Mouse (Mus musculus) forebrain, embryonic 16.5 days (tissue): Measurements from ENCODE around the gene Fignl2. TPM values are rescaled to one million over a fixed set of nuclear protein-coding genes. Genes with fewer than 3 reads are reported as not detected.

Experiments
- ATAC-seq: fragments of 200-750 bp; cut with Nextera tagmentation; 2 replicates; pipeline ENCODE4 v1.8.0; 2017; ENCODE audit warnings: mild to moderate bottlenecking, moderate library complexity
- H3K27ac ChIP-seq: fragments of 300-500 bp; sonication (generic); 2 replicates; pipeline ENCODE4 v1.5.1; 2014; ENCODE audit warnings: low read length, control low read depth
- H3K27me3 ChIP-seq: fragments of 300-500 bp; sonication (generic); replicated peaks from 2 replicates; pipeline ENCODE4 v1.6.1; 2014; ENCODE audit warnings: low read length; ENCODE audit not compliant: control insufficient read depth, insufficient read depth
- H3K36me3 ChIP-seq: fragments of 300-500 bp; sonication (generic); 2 replicates; pipeline ENCODE4 v1.6.1; 2014; ENCODE audit not compliant: control insufficient read depth, insufficient read depth
- H3K4me1 ChIP-seq: fragments of 300-500 bp; sonication (generic); replicated peaks from 2 replicates; pipeline ENCODE4 v1.6.1; 2014; ENCODE audit warnings: low read length; ENCODE audit not compliant: control insufficient read depth, insufficient read depth
- H3K4me2 ChIP-seq: fragments of 300-500 bp; sonication (generic); 2 replicates; pipeline ENCODE4 v1.6.1; 2014; ENCODE audit warnings: mild to moderate bottlenecking, low read length, control low read depth
- H3K4me3 ChIP-seq: fragments of 300-500 bp; sonication (generic); replicated peaks from 2 replicates; pipeline ENCODE4 v1.5.1; 2014; ENCODE audit warnings: mild to moderate bottlenecking, low read length, control low read depth
- H3K9ac ChIP-seq: fragments of 300-500 bp; sonication (generic); replicated peaks from 2 replicates; pipeline ENCODE4 v1.6.1; 2014; ENCODE audit warnings: low read depth, low read length, control low read depth
- H3K9me3 ChIP-seq: fragments of 300-500 bp; sonication (generic); 2 replicates; pipeline ENCODE4 v1.6.1; 2016; ENCODE audit warnings: low read length; ENCODE audit not compliant: control insufficient read depth
- WGBS: fragments of 180-500 bp; shearing (Covaris S2); extraction: QIAGEN DNeasy Blood & Tissue Kit; methylation state at CpG from one replicate; pipeline ENCODE4 v1.1.7; 2014; 5-methylcytosine and 5-hydroxymethylcytosine counted together
- polyA plus RNA-seq: library from polyadenylated mRNA; unstranded; fragments of >200 nt; fragmentation: Nextera tagmentation; extraction: Ambion mirVana; gene quantifications from 2 replicates; pipeline ENCODE4 v1.2.1, GENCODE M21; 2015

Fignl2 gene
- polyA plus RNA-seq, 1 experiment from 2014 or later: not detected

GRCm38 (mm10) chr15:101082236-101082635 lies 3.9 kb upstream of the Fignl2 start:
- no peak for ATAC-seq
- Histone ChIP-seq H3K9me3 (no peaks in the 10 kb centered on the region), H3K27me3 (peaks cover 7% of the 10 kb centered on the region; the same call in 1 of the 2 replicates), H3K36me3 (no peaks in the 10 kb centered on the region), H3K4me1 (peaks cover 18% of the 10 kb centered on the region), H3K4me3 (no peak overlapping the region), H3K4me2 (no peak overlapping the region), H3K9ac (no peak overlapping the region), H3K27ac (no peak overlapping the region)
- 75% methylated on average over 3 of the region's 4 CpGs for WGBS

- Histone ChIP-seq H3K9ac (no peak overlapping the region), H3K27ac (no peak overlapping the region), H3K4me2 (no peak overlapping the region), H3K4me1 (peaks cover 29% of the 10 kb centered on the region), H3K36me3 (no peaks in the 10 kb centered on the region), H3K9me3 (no peaks in the 10 kb centered on the region), H3K27me3 (peaks cover 15% of the 10 kb centered on the region), H3K4me3 (no peak overlapping the region)
- ATAC-seq: no peak
- WGBS: 79% methylated on average over 7 of the region's 7 CpGs
Observed at GRCm38 (mm10) chr15:101081035-101081548, 2.7 kb upstream of the Fignl2 start.

GRCm38 (mm10) chr15:101080031-101080520 lies 1.7 kb upstream of the Fignl2 start:
- peaks cover 31% of the 10 kb centered on the region for H3K4me1 ChIP-seq
- WGBS: 74% methylated on average over 9 of the region's 9 CpGs
- no peak for ATAC-seq
- H3K9me3 ChIP-seq: no peaks in the 10 kb centered on the region
- H3K27me3 ChIP-seq: peaks cover 19% of the 10 kb centered on the region
- no peaks in the 10 kb centered on the region for H3K36me3 ChIP-seq
- H3K9ac ChIP-seq: no peak overlapping the region
- H3K4me3 ChIP-seq: no peak overlapping the region
- H3K27ac ChIP-seq: no peak overlapping the region
- no peak overlapping the region for H3K4me2 ChIP-seq

- peak; percentile 63 for ATAC-seq
- Histone ChIP-seq H3K9ac (peak overlapping the region; percentile 63), H3K27ac (no peak overlapping the region), H3K27me3 (peaks cover 19% of the 10 kb centered on the region), H3K9me3 (no peaks in the 10 kb centered on the region), H3K36me3 (no peaks in the 10 kb centered on the region), H3K4me1 (peaks cover 31% of the 10 kb centered on the region), H3K4me2 (peak overlapping the region; percentile 91), H3K4me3 (peak overlapping the region; percentile 55)
- WGBS: 3% methylated on average over 24 of the region's 30 CpGs
Observed at GRCm38 (mm10) chr15:101078731-101079156, 377 bp upstream of the Fignl2 start.

- peak overlapping the region; percentile 55 for H3K4me3 ChIP-seq
- no peaks in the 10 kb centered on the region for H3K9me3 ChIP-seq
- no peaks in the 10 kb centered on the region for H3K36me3 ChIP-seq
- no peak overlapping the region for H3K27ac ChIP-seq
- peaks cover 19% of the 10 kb centered on the region for H3K27me3 ChIP-seq
- H3K9ac ChIP-seq: peak overlapping the region; percentile 63
- 1% methylated on average over 34 of the region's 34 CpGs for WGBS
- peak; percentile 21; the same call in 1 of the 2 replicates for ATAC-seq
- H3K4me2 ChIP-seq: peak overlapping the region; percentile 91
- peaks cover 31% of the 10 kb centered on the region for H3K4me1 ChIP-seq
Observed at GRCm38 (mm10) chr15:101077001-101077812, 1.2 kb downstream of the Fignl2 start.

- Histone ChIP-seq H3K27ac (no peak overlapping the region), H3K4me1 (peaks cover 31% of the 10 kb centered on the region), H3K36me3 (no peaks in the 10 kb centered on the region), H3K9me3 (no peaks in the 10 kb centered on the region), H3K4me3 (peak overlapping the region; percentile 55), H3K4me2 (peak overlapping the region; percentile 91), H3K27me3 (peaks cover 19% of the 10 kb centered on the region), H3K9ac (no peak overlapping the region; the same call in 1 of the 2 replicates)
- ATAC-seq: 0 out of 2 replicates have a peak, but pooled peaks have one; percentile 23
- WGBS: 4% methylated on average over 26 of the region's 26 CpGs
Observed at GRCm38 (mm10) chr15:101076071-101077000, 2.0 kb downstream of the Fignl2 start.

GRCm38 (mm10) chr15:101075656-101076055 lies 2.7 kb downstream of the Fignl2 start:
- H3K27ac ChIP-seq: no peak overlapping the region
- peaks cover 19% of the 10 kb centered on the region for H3K27me3 ChIP-seq
- H3K4me2 ChIP-seq: no peak overlapping the region
- H3K9me3 ChIP-seq: no peaks in the 10 kb centered on the region
- 27% methylated on average over 5 of the region's 5 CpGs for WGBS
- H3K9ac ChIP-seq: no peak overlapping the region
- no peak for ATAC-seq
- H3K36me3 ChIP-seq: no peaks in the 10 kb centered on the region
- H3K4me1 ChIP-seq: peaks cover 31% of the 10 kb centered on the region
- no peak overlapping the region for H3K4me3 ChIP-seq

GRCm38 (mm10) chr15:101075150-101075549 lies 3.2 kb downstream of the Fignl2 start:
- H3K4me2 ChIP-seq: no peak overlapping the region
- 84% methylated on average over 4 of the region's 4 CpGs for WGBS

GRCm38 (mm10) chr15:101074067-101074466 lies 4.3 kb downstream of the Fignl2 start:
- H3K36me3 ChIP-seq: no peaks in the 10 kb centered on the region
- H3K9me3 ChIP-seq: no peaks in the 10 kb centered on the region
- no peak overlapping the region for H3K4me3 ChIP-seq
- H3K27me3 ChIP-seq: peaks cover 19% of the 10 kb centered on the region
- ATAC-seq: no peak
- H3K4me1 ChIP-seq: peaks cover 31% of the 10 kb centered on the region
- no peak overlapping the region for H3K27ac ChIP-seq
- 65% methylated on average over 5 of the region's 5 CpGs for WGBS
- H3K9ac ChIP-seq: no peak overlapping the region
- H3K4me2 ChIP-seq: no peak overlapping the region

More at GRCm38 (mm10) chr15:101075150-101075549, 3.2 kb downstream of the Fignl2 start:
- no peaks in the 10 kb centered on the region for H3K9me3 ChIP-seq
- no peak overlapping the region for H3K27ac ChIP-seq
- H3K4me1 ChIP-seq: peaks cover 31% of the 10 kb centered on the region
- no peak for ATAC-seq
- H3K36me3 ChIP-seq: no peaks in the 10 kb centered on the region
- H3K27me3 ChIP-seq: peaks cover 19% of the 10 kb centered on the region
- no peak overlapping the region for H3K9ac ChIP-seq
- H3K4me3 ChIP-seq: no peak overlapping the region
